Mouse (Mus musculus) left cerebral cortex, adult 11 months (tissue): ENCODE results near the gene Gpr1.
"Not testable (repeated sequence)": the region's sequence is repeated elsewhere in the genome, so short reads cannot be mapped to it uniquely, and the experiment has no call there.

Experiments used
- DNase-seq: peaks from one replicate; pipeline ENCODE4 v3.0.0; 2022; ENCODE audit warnings: low spot score

The Gpr1 gene

DNA sequence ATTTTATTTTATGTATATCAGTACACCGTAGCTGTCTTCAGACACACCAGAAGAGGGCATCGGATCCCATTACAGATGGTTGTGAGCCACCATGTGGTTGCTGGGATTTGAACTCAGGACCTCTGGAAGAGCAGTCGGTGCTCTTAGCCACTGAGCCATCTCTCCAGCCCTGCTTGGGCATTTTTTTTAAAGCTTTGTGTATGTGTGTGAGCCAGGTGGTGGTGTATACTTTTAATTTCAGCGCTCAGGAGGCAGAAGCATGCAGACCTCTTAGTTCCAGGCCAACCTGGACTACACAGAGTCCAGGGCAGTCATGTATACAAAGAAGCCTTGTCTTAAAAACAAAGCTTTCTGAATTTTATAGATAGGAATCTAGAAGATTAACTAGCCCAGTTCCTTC is 33.8 kb downstream of the Gpr1 start:
- not testable (repeated sequence) for DNase-seq

DNA sequence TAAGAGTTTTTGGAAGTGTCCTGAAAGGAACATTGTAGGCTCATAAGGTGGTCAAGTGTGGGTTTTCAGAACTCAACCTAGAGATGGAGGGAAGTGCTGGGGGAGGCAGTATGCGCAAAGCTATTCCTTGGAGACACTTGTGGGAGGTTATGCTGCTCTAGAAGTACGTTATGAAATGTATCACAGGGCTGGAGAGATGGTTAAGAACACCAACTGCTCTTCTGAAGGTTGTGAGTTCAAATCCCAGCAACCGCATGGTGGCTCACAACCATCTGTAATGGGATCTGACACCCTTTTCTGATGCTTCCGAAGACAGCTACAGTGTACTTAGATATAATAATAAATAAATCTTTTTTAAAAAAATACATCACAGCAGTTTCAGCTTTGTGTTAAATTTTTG is 34.2 kb downstream of the Gpr1 start:
- no peak for DNase-seq

DNA sequence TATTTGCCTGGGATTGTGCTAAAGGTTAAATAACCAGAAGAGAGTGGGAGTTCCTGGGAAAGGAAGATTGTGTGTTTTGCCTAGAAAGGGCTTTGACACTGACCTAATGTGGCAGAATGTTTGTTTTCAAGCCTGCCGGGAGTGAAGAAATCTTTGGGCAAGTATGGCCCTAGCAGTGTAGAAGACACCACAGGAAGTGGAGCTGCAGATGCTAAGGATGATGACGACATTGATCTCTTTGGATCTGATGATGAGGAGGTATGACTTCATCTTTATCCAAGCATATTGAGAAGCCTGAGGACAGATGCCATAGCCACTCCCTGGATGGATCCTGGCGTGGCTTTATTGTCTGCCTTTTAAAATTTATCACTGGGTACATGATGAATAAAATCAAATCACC is 36.0 kb downstream of the Gpr1 start:
- no peak for DNase-seq

DNA sequence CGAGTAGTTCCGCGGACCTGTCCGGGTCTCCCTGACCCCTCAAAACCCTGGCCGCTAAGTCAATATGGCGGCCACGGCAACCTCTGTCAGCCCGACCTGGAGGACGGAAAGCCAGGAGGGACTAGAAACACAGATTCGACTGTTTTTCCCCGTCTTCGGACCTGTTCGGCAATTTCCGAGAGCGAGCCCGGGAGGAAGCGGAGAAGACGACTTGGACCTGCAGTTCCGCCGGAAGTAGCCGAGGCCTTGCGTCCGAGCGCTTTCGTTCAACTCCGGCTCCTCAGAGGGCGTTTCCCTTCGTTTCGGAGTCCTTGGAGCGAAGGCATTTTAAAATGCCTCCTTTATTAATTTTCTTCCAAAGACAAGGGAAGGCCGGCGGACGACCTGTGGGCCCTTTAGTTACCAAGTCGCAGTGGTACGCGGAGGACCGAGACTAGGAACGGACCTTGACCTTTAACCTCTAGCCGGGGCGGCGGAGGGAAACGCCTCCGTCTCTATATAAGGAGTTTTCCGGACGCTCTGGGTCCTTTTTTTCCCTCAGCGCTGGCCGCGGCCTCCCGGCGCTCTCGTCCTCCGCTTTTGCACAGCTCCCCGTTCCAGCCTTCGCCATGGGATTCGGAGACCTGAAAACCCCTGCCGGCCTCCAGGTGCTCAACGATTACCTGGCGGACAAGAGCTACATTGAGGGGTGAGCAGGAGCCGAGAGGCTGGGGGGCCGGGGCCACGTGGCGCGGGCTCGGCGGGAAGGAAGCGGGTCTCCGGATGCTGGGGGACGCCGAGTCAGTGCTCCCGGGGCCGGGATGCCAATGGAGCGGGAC is 37.5 kb downstream of the Gpr1 start, which contains the start of the genes Eef1b2 and Ndufs1:
Gene Eef1b2, plus strand, starts transcription at position 222 of the 818 bp plus-strand sequence.
Gene Ndufs1, minus strand, starts transcription at position 230 of the 818 bp plus-strand sequence.
- DNase-seq, result peak; percentile 95

DNA sequence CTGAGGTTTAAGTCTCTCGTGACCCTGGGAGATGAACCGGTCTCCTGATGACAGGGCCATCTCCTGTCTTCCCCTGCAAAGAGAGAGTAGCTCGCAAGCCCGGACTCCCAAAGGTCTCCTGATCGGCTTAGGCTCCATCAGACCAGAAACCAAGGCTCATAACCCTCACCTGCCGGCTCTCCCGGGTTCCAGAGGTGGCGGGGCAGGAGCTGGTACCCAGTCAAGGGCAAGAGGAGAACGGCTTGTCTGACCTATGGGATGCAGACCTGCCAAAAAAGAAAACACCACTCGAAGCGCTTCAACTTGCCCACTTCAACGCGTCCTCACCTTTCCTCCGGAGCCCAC is 38.1 kb downstream of the Gpr1 start:
- DNase-seq, result peak; percentile 34

DNA sequence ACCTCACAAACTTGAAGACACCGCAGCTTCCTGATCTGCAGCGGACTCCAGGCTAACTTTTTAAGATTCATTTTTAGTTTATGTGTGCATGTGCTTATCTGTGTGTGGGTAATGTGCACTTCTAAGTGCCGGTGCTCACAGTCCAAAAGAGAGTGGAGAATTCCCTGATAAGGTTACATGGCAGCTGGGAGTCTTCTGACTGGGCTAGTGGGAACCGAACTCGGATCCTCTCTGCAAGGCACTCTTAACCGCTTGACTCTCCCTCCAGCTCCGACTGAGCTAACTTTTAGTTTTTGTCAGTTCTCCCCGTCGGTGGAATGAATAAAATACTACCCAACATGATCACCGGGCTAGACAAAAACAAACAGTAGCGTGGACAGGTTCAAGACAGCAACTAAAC is 38.5 kb downstream of the Gpr1 start:
- DNase-seq, result no peak

DNA sequence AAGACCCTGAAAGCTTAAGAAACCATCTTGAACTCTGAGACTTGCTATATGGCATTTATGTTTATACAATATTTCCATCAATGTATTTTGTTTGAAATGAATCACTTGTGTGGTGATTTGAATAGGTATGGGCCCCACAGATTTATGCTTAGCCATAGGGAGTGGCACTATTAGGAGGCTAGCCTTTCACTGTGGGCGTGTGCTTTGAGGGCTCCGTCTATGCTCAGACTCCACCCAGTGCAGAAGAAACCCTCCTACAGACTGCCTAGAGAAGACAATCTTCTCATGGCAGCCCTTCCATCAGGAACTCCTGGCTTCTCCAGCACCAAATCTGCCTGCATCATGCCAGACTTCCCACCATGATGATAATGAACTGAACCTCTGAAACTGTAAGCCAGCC is 45.7 kb downstream of the Gpr1 start:
- DNase-seq, result no peak

DNA sequence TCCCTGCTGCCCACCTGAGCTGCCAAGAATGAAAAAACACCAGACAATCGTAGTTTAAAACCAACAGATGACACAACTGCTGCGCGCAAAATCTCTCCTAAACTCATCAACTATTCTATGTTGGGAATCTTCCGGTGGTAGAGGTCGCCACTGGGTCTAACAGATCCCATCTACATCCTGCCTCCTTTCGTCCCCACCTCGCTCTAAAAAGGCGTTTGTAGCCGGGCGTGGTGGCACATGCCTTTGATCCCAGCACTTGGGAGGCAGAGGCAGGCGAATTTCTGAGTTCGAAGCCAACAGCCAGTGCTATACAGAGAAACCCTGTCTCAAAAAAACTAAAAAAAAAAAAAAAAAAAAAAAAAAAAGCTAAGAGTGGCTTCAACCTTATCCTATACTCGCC is 74.1 kb downstream of the Gpr1 start:
- DNase-seq, result no peak

DNA sequence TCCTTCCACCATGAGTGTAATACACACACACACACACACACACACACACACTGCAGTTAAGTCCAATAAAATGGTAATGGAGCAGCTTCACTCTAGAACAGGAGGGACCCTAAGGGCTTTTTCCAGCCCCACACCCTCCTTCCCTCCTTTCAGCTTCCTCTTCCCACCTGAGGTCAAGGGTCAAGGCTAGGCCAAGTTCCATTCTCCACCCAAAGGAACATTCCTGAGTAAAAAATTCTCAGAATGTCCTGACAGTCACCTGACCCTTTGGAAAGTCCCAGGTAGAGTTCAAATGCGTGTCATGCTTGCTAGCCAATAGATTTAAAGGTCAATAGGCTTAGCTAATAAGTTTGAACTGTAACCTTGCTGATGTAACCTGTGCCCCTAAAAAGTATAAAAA is 75.8 kb downstream of the Gpr1 start:
- not testable (repeated sequence) for DNase-seq

DNA sequence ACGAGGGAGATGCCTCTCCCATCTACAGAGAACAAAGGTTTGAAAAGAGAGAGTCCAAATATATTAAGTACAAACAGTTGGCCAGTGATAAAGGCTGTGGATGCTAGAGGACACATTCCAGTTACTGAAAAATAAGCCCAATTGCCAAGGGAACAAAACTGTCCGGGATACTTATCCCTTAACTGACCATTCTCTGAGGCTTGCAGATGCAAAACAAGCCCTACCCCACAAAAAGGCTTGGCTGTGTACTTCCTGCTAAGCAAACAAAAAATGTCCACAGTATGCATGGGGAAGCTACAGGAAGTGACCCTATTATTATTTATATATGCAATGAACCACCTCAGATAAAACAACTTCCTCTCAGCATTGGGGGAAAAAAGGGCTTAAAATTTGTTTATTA is 76.4 kb downstream of the Gpr1 start:
- no peak for DNase-seq

DNA sequence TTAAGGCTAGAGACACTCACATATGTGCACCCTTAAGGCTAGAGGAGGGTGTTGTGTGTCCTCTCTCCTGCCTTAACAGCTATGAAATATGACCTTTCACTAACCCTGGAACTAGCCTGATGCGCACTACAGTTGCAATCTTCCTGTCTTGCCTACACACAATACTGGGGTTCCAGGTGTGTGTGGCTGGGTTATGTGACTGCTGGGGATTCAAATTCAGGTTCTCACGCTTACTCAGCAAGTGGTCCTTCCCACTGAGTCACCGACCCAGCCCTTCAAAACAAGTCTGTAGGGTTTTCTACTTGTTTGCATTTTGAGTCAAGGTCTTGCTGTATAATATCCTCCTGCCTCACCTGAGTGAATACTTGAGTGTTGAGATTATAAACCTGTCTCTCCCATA is 79.8 kb downstream of the Gpr1 start:
- no peak for DNase-seq
